Mouse (Mus musculus) heart, postnatal 0 days (tissue): Measurements from ENCODE around the gene Gpr162.

Experiments
- CTCF ChIP-seq: IDR thresholded peaks from 2 replicates; pipeline ENCODE4 v1.5.1; 2016; ENCODE audit warnings: antibody characterized with exemption, control low read depth, low read depth
- EP300 ChIP-seq: IDR thresholded peaks from 2 replicates; pipeline ENCODE4 v1.6.1; 2016; ENCODE audit warnings: antibody characterized with exemption, low read depth

DNA sequence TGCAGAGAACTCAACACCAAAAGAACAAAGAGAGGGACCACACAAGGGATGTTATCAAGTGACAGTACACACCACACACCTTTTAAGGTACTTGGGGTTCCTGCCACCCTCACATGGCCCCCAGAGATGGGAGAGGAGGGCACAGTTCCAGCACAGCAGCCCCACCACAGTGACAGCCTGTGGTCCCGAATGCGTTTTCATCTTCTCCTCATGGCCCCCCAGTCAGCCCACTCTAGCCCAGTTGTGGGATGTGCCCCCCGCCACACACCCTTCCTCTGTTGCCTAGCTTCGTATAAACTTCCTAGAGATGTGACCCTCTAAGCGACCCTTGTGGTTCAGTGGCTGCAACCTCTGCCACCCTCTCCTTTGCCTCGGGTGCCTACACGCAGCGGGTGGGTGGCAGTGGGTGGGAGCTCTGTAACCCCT is 22.2 kb upstream of the Gpr162 start:
- no peak for TF ChIP-seq EP300
- TF ChIP-seq CTCF, result no peak
